Mouse (Mus musculus) ES-E14 (cell line): ENCODE measurements around the gene Prkcg. TPM values are rescaled to one million over a fixed set of nuclear protein-coding genes. Genes with fewer than 3 reads are reported as not detected.
A peak's percentile ranks its signal among the peaks of the same experiment; 100 is the strongest.

Experiments used
- DNase-seq: peaks from one replicate; pipeline ENCODE4 v3.0.0-alpha.2; 2013; ENCODE audit warnings: low read depth, low spot score
- H3K27ac ChIP-seq: 2 replicates; pipeline ENCODE4 v1.5.1; 2012; ENCODE audit warnings: low read depth, mild to moderate bottlenecking, low read length, moderate library complexity, mixed read lengths; ENCODE audit not compliant: poor library complexity, insufficient read depth, severe bottlenecking
- H3K36me3 ChIP-seq: 2 replicates; pipeline ENCODE4 v1.6.1; 2012; ENCODE audit warnings: mild to moderate bottlenecking, low read length, moderate library complexity, mixed read lengths; ENCODE audit not compliant: control insufficient read depth, poor library complexity, insufficient read depth, severe bottlenecking
- H3K4me1 ChIP-seq, 2 experiments: fragments of 150-350 bp in 1 of 2; sonication (generic) in 1 of 2; 2 replicates each; pipeline ENCODE4 v1.6.1; 2012; ENCODE audit warnings: low read length in 2 of 2, mild to moderate bottlenecking in 1 of 2, mixed read lengths in 1 of 2; ENCODE audit not compliant: control insufficient read depth in 2 of 2, insufficient read depth in 2 of 2, poor library complexity in 1 of 2
- H3K4me3 ChIP-seq, 2 experiments: fragments of 150-350 bp in 1 of 2; sonication (generic) in 1 of 2; 2 replicates each; pipeline ENCODE4 v1.5.1; 2012; ENCODE audit warnings: low read length in 2 of 2, low read depth in 1 of 2, mild to moderate bottlenecking in 1 of 2, mixed read lengths in 1 of 2; ENCODE audit not compliant: insufficient read depth in 1 of 2, poor library complexity in 1 of 2, severe bottlenecking in 1 of 2
- H3K9ac ChIP-seq: 2 replicates; pipeline ENCODE4 v1.6.1; 2012; ENCODE audit warnings: low read depth, mild to moderate bottlenecking, low read length, mixed read lengths; ENCODE audit not compliant: poor library complexity, insufficient read depth, severe bottlenecking
- H3K9me3 ChIP-seq: fragments of 150-350 bp; sonication (generic); 2 replicates; pipeline ENCODE4 v1.6.1; 2012; ENCODE audit warnings: low read depth, mild to moderate bottlenecking, low read length; ENCODE audit not compliant: control insufficient read depth, insufficient read depth
- CHD2 ChIP-seq: IDR thresholded peaks from 2 replicates; pipeline ENCODE4 v1.6.1; 2014; ENCODE audit warnings: mild to moderate bottlenecking, low read depth, low read length, inconsistent platforms
- HCFC1 ChIP-seq: IDR thresholded peaks from 2 replicates; pipeline ENCODE4 v1.6.1; 2012; ENCODE audit warnings: low read length, inconsistent platforms, borderline replicate concordance; ENCODE audit not compliant: insufficient read depth
- MAFK ChIP-seq: IDR thresholded peaks from 2 replicates; pipeline ENCODE4 v1.6.1; 2014; ENCODE audit warnings: mild to moderate bottlenecking, low read depth, low read length, inconsistent platforms; ENCODE audit not compliant: insufficient read depth
- ZC3H11A ChIP-seq: IDR thresholded peaks from 2 replicates; pipeline ENCODE4 v1.6.1; 2012; ENCODE audit warnings: low read depth, mild to moderate bottlenecking, inconsistent platforms, low read length, borderline replicate concordance
- ZNF384 ChIP-seq: IDR thresholded peaks from 2 replicates; pipeline ENCODE4 v1.6.1; 2012; ENCODE audit warnings: low read depth, low read length, inconsistent platforms
- in situ Hi-C, 2 experiments: fragments of 600-800 bp; cut with MboI; formaldehyde crosslinking; loops; one replicate each; pipeline ENCODE4 v1.15.1; 2025; ENCODE audit warnings: low sequenced_read_pairs in 2 of 2, inconsistent platforms in 1 of 2; ENCODE audit not compliant: unreplicated experiment in 2 of 2
- total RNA-seq: library from RNA; depleted of rRNA; stranded (reverse); fragments of 300-350 nt; gene quantifications from 2 replicates; pipeline ENCODE4 v1.2.3, GENCODE M21; 2012

Gene Prkcg
- total RNA-seq, 1 experiment: 6.6 TPM

GRCm38 (mm10) chr7:3301628-3302555 lies 12.9 kb downstream of the Prkcg start:
- peak overlapping the region; percentile 40 to 77; a peak in 3 of 4 replicates for H3K4me3 ChIP-seq
- DNase-seq: no peak
- peaks cover 11% of the 10 kb centered on the region for H3K36me3 ChIP-seq
- no peak overlapping the region; the same call in 1 of the 2 replicates for H3K27ac ChIP-seq
- in situ Hi-C loops: loop anchor here in 1 of 2 experiments (10.0 kb wide), 1 partner anchor 57 kb away; the partner anchor contains the start of gene Nlrp12
- peak overlapping the region; percentile 57 for H3K9ac ChIP-seq
- H3K4me1 ChIP-seq: peaks cover 11 to 36% of the 10 kb centered on the region in 2 experiments
- H3K9me3 ChIP-seq: no peaks in the 10 kb centered on the region
- TF ChIP-seq ZNF384: no peak
- no peak for TF ChIP-seq MAFK
- TF ChIP-seq CHD2: no peak
- no peak for TF ChIP-seq ZC3H11A
- TF ChIP-seq HCFC1: no peak

- in situ Hi-C loops: loop anchor here in 1 of 2 experiments (10.0 kb wide), 1 partner anchor 58 kb away; the partner anchor contains the start of gene Nlrp12
- peak overlapping the region; percentile 57; the same call in 1 of the 2 replicates for H3K9ac ChIP-seq
- H3K9me3 ChIP-seq: no peaks in the 10 kb centered on the region
- peaks cover 4% of the 10 kb centered on the region for H3K36me3 ChIP-seq
- H3K27ac ChIP-seq: no peak overlapping the region; the same call in 1 of the 2 replicates
- DNase-seq: no peak
- H3K4me1 ChIP-seq: peaks cover 11 to 35% of the 10 kb centered on the region in 2 experiments
- H3K4me3 ChIP-seq: peak overlapping the region; percentile 76 to 77
- TF ChIP-seq ZC3H11A (no peak), CHD2 (no peak), ZNF384 (no peak), HCFC1 (no peak), MAFK (no peak)
Observed at GRCm38 (mm10) chr7:3302556-3303275, 13.7 kb downstream of the Prkcg start.

GRCm38 (mm10) chr7:3303276-3303781 lies 14.3 kb downstream of the Prkcg start:
- TF ChIP-seq ZC3H11A (no peak), HCFC1 (no peak; the same call in 1 of the 2 replicates), MAFK (no peak), CHD2 (no peak), ZNF384 (no peak)
- peak overlapping the region; percentile 76 to 77 for H3K4me3 ChIP-seq
- H3K9ac ChIP-seq: peak overlapping the region; percentile 60
- no peak for DNase-seq
- H3K4me1 ChIP-seq: peaks cover 11 to 35% of the 10 kb centered on the region in 2 experiments
- in situ Hi-C loops: loop anchor here in 1 of 2 experiments (10.0 kb wide), 1 partner anchor 59 kb away; the partner anchor contains the start of gene Nlrp12
- H3K27ac ChIP-seq: peak overlapping the region; percentile 45
- peaks cover 4% of the 10 kb centered on the region for H3K36me3 ChIP-seq
- H3K9me3 ChIP-seq: no peaks in the 10 kb centered on the region

GRCm38 (mm10) chr7:3303789-3304188 lies 14.8 kb downstream of the Prkcg start:
- H3K9me3 ChIP-seq: no peaks in the 10 kb centered on the region
- TF ChIP-seq HCFC1: no peak
- TF ChIP-seq MAFK: no peak
- no peak for TF ChIP-seq ZC3H11A
- TF ChIP-seq CHD2: no peak
- in situ Hi-C loops: loop anchor here in 1 of 2 experiments (10.0 kb wide), 1 partner anchor 59 kb away; the partner anchor contains the start of gene Nlrp12
- H3K27ac ChIP-seq: peak overlapping the region; percentile 45; the same call in 1 of the 2 replicates
- peaks cover 2% of the 10 kb centered on the region; the same call in 1 of the 2 replicates for H3K36me3 ChIP-seq
- H3K4me3 ChIP-seq: peak overlapping the region; percentile 76 to 77
- peaks cover 11 to 34% of the 10 kb centered on the region in 2 experiments for H3K4me1 ChIP-seq
- peak overlapping the region; percentile 60 for H3K9ac ChIP-seq
- DNase-seq: no peak
